Mouse (Mus musculus) heart, postnatal 25 days (tissue): ENCODE results near the gene Gpam. TPM values are rescaled to one million over a fixed set of nuclear protein-coding genes. Genes with fewer than 3 reads are reported as not detected.

Experiments used
- DNase-seq: peaks from one replicate; pipeline ENCODE4 v3.0.0; 2022; ENCODE audit warnings: low spot score
- intact Hi-C: fragments of 180-260 bp; cut with DNase I; formaldehyde crosslinking; loops from one replicate; pipeline ENCODE4 v1.15.1; 2025
- total RNA-seq, 2 experiments: library from RNA; stranded (reverse); gene quantifications; 2 replicates each; pipeline ENCODE4 v1.2.3; 2021

Gene Gpam
- total RNA-seq, 2 experiments from 2014 or later, result 143 to 173 TPM

DNA sequence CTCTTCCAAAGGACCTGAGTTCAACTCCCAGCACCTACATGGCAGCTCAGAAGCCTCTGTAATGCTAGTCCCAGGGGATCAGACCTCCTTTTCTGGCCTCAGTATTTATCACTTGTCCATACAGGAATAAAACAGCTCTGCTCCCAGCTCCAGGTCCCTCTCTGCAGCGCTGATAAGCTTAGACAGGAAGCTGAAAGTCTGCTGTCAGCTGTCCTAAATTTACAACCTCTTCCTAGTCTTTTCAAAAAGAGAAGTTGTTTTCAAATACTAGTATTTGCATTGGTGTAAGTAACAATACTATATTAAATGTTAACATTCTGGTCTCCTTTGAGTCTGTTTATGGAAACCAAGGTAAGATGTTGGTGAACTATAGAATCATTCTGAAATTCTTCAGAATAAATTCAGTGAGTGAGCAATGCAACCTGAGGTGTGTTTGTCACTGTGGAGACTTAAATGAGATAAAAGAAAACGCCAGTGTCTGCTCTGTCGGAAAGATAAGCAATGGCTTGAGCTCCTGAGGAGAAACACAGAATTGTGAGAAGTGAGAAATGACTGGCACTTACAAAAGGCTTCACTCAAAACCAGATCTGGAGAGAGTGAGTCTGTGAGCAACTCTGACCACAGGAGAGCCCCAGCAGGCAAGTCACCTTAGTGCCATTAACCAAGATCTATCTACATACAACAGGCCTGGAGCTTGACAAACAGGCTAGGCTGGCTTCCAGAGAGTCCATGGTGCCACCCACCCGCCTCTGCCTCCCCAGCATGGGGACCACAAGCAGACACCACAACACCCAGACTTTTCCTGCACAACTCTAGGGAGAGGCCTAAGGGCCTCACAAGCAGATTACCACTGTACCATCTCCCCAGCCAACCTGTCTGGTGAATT, 41.8 kb downstream of the Gpam start:
- DNase-seq, result no peak
- intact Hi-C loops, result no loop called here

DNA sequence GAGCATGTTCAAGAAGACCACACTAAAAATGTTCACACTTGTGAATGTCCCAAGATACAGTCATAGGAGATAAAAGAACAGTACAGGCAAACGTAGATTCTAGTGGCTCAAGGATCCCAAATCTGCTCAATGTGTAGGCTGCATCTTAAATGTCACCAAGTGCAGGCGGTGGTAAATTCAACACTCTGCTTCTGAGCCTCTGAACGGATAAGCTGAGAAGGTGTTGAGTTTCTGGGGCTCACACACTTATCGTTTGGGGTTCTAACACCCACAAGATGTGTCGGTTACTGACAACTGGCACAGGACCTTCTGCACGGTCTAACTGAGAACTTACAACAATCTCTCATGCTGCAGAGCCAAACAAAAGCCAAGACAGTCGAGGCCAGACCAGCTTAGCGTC, 50.2 kb downstream of the Gpam start:
- intact Hi-C loops, result loop anchor here (5.0 kb wide), 1 partner anchor 120 kb away; no protein-coding TSS in a partner anchor

DNA sequence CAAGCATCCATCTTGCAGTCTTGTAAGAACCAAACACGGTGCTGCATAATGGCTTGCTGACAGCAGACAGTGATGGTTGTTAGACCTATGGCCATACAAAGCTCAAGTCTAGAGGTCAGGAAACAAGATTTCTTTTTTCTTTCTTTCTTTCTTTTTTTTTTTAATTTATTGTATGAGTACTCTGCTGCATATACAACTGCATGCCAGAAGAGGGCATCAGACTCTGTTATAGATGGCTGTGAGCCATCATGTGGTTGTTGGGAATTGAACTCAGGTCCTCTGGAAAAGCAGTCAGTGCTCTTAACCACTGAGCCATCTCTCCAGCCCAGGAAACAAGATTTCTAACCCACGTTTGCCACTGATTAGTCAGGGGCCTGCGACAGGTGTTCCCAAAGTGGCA, 54.0 kb downstream of the Gpam start:
- intact Hi-C loops, result no loop called here

More for the DNA sequence above, 50.2 kb downstream of the Gpam start:
- DNase-seq, result no peak

DNA sequence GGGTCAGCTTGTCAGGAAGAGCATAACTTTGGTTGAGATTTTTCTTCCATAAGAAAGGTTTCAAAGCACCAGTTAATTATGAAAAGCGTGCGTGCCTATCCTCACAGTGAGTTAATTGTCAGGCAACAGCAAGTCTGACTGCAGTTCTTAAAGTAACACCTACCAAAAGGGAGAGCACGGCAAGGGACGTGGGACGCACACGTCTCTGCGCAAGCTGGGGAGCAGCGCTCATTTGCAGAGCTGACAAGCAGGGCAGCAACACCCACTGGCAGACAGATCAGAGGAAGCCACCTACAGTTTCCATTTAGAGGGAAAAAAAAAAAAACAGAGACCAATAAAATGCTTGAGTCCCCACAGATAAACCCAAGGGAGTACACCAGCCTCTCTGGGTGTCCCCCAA, 58.0 kb downstream of the Gpam start:
- no peak for DNase-seq
- intact Hi-C loops, result no loop called here

More for the DNA sequence above, 54.0 kb downstream of the Gpam start:
- DNase-seq, result no peak

DNA sequence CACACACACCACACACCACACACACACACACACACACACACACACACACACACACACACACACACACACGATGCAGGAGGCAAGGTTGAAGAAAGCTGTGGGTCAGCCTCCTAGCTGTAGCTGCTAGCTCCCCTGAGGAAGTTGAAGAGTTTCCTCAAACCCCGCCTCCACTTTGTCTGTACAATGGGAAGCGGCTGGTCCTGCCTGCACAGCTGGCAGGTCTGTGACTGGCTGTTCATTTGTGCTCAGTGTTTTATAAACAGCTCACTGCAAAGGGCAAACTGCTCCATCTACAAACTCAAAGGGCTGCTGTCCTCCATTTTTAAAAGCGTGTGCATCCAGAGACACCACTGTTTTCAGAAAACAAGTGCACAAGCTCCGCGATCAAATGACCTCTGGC, 63.8 kb downstream of the Gpam start:
- DNase-seq, result no peak
- intact Hi-C loops, result no loop called here

DNA sequence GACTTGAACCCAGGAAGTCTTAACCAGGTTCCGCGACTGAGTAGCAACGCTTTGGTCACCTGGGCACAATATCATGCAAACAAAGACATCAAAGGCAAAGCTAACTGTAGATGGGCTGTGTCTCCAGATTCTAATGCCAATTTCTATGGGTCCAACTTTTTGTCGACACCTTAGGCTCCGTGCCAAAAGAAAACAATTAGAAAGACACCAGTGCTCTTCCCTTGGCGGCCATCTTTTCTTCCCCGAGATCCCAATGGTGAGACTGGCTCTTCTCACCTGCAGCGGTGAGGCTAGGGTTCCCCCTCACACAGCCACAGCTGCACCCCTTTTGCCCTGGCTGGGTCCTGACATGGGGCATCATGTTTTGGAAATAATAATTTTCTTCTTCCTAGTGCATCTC, 64.5 kb downstream of the Gpam start:
- intact Hi-C loops, result no loop called here
- DNase-seq, result no peak

DNA sequence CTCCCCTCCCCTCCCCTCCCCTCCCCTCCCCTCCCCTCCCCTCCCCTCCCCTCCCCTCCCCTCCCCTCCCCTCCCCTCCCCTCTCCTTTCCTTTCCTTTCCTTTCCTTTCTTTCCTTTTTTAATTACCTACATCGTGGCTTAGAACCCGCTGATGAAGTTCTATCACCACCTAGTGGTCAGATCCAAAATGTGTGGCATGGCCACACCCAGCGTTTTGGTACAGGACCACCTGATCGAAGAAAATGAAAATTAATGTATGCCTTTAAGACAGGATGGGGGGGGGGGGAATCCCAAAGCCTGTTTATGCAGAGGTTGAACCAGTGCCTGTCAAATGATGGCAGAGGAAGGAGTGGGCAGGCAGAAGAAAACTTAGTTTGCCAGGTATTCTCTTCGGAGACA, 65.1 kb downstream of the Gpam start:
- intact Hi-C loops, result loop anchor here (1.0 kb wide), 1 partner anchor 1018 kb away; the partner anchor contains the start of gene Adra2a
- no peak for DNase-seq

DNA sequence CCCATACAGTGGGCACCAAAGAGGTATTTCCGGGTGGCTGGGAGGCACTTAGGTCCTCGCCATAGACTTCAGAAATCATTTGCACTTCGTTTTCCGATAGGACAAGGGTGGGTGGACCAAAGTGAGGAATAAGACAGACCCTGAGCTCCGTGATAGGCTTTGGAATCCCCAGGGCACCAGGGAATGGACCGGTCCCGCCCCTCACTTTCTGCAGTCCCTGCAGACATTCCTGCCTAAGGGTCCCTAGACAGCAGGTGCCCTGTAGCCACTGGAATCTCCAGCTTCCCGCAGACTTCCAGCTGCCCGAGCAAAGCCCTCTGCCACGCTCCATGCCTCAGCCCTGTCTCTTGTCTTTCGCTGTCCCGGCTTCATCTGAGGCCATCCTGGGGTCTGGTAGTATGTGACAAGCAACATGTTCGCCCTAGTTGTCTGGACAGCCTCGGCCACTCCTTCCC, 65.6 kb downstream of the Gpam start:
- intact Hi-C loops, result loop anchor here (1.0 kb wide), 1 partner anchor 1017 kb away; the partner anchor contains the start of gene Adra2a
- no peak for DNase-seq

DNA sequence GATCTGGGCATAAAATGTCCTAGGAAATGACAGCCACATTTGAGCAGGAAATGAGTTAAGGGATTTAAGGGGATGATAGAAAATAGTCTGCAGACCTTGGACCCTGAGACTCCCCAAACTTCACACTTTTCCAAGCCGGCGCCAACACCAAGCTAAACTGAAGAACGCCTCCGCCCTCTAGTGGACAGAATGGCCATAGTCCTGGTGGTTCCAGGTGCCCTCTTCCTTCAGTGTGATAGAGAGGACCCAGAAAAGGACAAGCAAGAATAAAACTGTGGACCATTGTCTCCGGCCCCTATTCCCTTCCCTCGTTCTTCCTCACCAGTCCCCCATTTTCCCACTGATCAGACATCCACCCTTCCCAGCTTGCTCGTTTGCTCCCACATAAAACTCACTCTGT, 66.1 kb downstream of the Gpam start:
- intact Hi-C loops, result loop anchor here (1.0 kb wide), 1 partner anchor 1017 kb away; the partner anchor contains the start of gene Adra2a
- no peak for DNase-seq

DNA sequence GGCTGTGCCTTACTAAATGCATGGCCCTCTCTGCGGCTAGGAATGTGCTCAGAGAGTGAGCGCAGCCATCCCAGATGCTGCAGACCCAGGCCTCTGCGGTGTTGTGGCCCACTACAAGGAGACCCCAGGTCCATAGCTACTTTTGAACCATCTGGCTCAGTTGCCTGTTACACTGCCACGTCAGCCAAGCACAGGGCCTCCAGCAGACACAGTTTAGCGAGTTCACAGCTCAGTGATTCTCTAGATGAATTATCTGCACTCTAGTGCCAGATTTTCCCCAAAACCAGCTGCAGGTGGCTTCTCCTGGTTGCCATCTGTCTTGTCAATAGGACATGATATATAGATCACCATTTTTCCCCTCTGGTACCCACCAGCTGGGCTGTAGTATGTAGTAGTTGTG, 69.6 kb downstream of the Gpam start:
- intact Hi-C loops, result no loop called here
- DNase-seq, result no peak

DNA sequence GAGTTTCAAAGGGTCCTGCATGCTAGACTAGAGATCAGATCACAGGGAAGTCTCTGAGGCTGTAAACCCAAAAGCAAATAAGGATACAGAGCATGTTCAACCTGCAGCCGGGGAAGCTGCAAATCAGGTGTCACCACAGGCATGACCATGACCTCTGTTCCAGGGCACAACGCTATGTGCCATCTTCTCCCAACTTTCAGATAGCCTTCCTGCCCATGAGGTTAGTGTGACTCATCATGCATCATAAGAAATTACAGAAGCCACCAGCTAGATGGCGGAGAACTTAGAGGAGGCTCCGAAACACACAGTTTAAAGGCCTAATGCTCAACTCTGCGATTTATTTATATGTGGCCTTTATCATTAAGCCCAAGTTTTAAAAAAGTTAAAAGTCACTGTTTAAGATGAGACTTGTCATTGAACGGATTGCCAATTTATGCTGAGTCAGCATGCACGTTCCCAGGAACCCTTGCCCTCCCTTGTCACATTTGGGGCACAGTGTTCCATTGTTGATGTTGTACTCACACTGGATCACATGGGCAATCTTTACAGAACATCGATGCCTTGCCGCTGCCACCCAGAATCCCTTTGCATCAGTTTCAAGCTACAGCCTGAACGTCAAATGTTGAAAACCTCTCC, 71.3 kb downstream of the Gpam start:
- no peak for DNase-seq
- intact Hi-C loops, result no loop called here

DNA sequence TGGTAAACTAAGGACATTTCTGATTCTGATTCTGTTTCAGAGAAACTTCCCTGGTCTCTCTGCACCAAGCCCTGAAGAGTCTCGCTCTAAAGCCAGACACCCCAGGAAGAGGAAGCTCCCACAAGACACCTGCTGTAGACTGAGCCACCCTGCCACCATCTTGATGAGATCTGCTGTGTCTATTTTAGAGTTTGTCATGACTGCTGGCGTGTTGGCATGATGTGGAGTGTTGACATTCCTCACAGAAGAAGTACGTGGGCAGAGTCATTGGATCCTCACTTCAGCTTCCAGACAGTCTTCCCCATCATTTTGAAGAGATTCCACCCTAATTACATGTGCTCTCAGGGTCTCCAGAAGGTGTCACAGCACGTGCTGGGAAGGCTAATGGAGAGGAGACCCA, 73.9 kb downstream of the Gpam start:
- intact Hi-C loops, result no loop called here
- DNase-seq, result no peak

DNA sequence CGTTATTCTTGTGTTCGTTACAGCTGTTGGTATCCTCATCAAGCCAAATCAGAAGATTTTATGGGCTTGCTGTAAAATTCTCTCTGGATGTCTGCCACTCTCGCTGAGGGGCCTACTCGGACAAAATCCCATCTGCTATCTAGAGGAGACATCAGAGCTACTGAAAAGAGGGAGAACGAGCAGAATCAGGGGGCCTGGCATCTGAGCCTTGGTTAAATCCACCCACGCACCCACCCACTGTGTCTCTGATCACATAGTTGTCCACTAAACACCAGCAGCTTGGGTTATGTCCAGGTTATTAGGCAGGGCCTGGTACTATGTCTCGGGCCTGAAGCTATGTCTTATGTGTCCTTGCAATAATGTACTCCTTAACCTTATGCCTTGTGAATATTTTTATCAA, 89.6 kb downstream of the Gpam start:
- intact Hi-C loops, result no loop called here
- DNase-seq, result no peak

DNA sequence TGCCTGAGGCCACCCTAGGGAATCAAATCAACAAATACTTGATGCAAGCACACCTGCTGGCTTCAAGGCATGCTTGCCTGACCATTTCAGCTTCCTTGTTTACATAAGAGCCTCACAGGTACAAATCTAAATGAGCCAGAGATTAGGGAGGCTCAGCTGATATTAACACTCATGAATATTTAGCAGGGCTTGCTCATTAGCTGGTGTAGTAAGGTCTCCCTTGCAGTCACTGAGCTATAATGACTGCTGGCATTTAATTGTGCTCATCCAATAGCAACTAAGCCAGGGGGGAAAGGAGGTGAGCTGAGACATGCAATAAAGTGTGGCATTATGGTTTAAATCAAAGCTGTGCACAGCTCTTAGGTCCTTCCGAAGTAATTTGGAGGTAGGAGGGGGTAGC, 108.2 kb downstream of the Gpam start:
- intact Hi-C loops, result no loop called here
- DNase-seq, result no peak

Other genes starting within 250 kb of the Gpam start
- gene Tectb, start 53.5 kb upstream of the Gpam start, total RNA-seq, result under 1 TPM in 1 of 2 experiments, not detected in 1; 0.21 TPM
- under 1 TPM; 0.08 to 0.10 TPM for gene Gucy2g, start 114.0 kb upstream of the Gpam start, total RNA-seq
- 10 to 100 TPM; 10.8 to 11.4 TPM for gene Acsl5, start 124.7 kb upstream of the Gpam start, total RNA-seq
- gene Zdhhc6, start 188.8 kb upstream of the Gpam start, total RNA-seq, result 10 to 100 TPM; 19.1 to 19.3 TPM
- gene Vti1a, start 189.1 kb upstream of the Gpam start, total RNA-seq, result 10 to 100 TPM; 14.0 to 16.5 TPM